Mouse (Mus musculus) mature B cell (primary cell): ENCODE data around the gene Hmg20a.
"Not testable (repeated sequence)": the region's sequence is repeated elsewhere in the genome, so short reads cannot be mapped to it uniquely, and the experiment has no call there.

ENCODE experiments used
- in situ Hi-C: fragments of 300-500 bp; cut with MboI; formaldehyde crosslinking; loops from 2 replicates; pipeline ENCODE4 v1.14.3; 2019

Hmg20a gene

GRCm38 (mm10) chr9:56417948-56418737 lies at the start of gene Hmg20a, which contains the start of gene Peak1:
Gene Hmg20a (plus strand): TSS chr9:56418609.
Gene Peak1 (minus strand): TSS chr9:56418067.
- in situ Hi-C loops: no loop called here

- in situ Hi-C loops: no loop called here
Measured at GRCm38 (mm10) chr9:56368814-56369213, 49.6 kb upstream of the Hmg20a start.

GRCm38 (mm10) chr9:56370710-56371109 lies 47.7 kb upstream of the Hmg20a start:
- in situ Hi-C loops: no loop called here

GRCm38 (mm10) chr9:56374401-56374800 lies 44.0 kb upstream of the Hmg20a start:
- in situ Hi-C loops: no loop called here

GRCm38 (mm10) chr9:56382786-56383185 lies 35.6 kb upstream of the Hmg20a start:
- in situ Hi-C loops: no loop called here

- in situ Hi-C loops: no loop called here
Measured at GRCm38 (mm10) chr9:56392857-56393256, 25.6 kb upstream of the Hmg20a start.

- in situ Hi-C loops: no loop called here
Measured at GRCm38 (mm10) chr9:56396306-56396705, 22.1 kb upstream of the Hmg20a start.

- in situ Hi-C loops: no loop called here
Measured at GRCm38 (mm10) chr9:56404619-56405018, 13.8 kb upstream of the Hmg20a start.

GRCm38 (mm10) chr9:56409928-56410327 lies 8.5 kb upstream of the Hmg20a start:
- in situ Hi-C loops: no loop called here

GRCm38 (mm10) chr9:56412716-56413115 lies 5.7 kb upstream of the Hmg20a start:
- in situ Hi-C loops: no loop called here

- in situ Hi-C loops: no loop called here
Measured at GRCm38 (mm10) chr9:56414322-56414721, 4.1 kb upstream of the Hmg20a start.

GRCm38 (mm10) chr9:56415393-56415792 lies 3.0 kb upstream of the Hmg20a start:
- in situ Hi-C loops: no loop called here

- in situ Hi-C loops: no loop called here
Measured at GRCm38 (mm10) chr9:56415935-56416607, 2.3 kb upstream of the Hmg20a start.

GRCm38 (mm10) chr9:56417415-56417947 lies 928 bp upstream of the Hmg20a start:
- in situ Hi-C loops: no loop called here

GRCm38 (mm10) chr9:56418738-56419239 lies 380 bp downstream of the Hmg20a start:
- in situ Hi-C loops: no loop called here

- in situ Hi-C loops: no loop called here
Measured at GRCm38 (mm10) chr9:56420236-56420635, 1.8 kb downstream of the Hmg20a start.

GRCm38 (mm10) chr9:56420892-56421601 lies 2.6 kb downstream of the Hmg20a start:
- in situ Hi-C loops: no loop called here

GRCm38 (mm10) chr9:56421991-56422390 lies 3.6 kb downstream of the Hmg20a start:
- in situ Hi-C loops: no loop called here

- in situ Hi-C loops: no loop called here
Measured at GRCm38 (mm10) chr9:56424861-56425260, 6.5 kb downstream of the Hmg20a start.

GRCm38 (mm10) chr9:56435821-56436526 lies 17.6 kb downstream of the Hmg20a start:
- in situ Hi-C loops: no loop called here

GRCm38 (mm10) chr9:56437300-56437892 lies 19.0 kb downstream of the Hmg20a start:
- in situ Hi-C loops: not testable (repeated sequence)
